Comparison of ENCODE assay signal across 8 mouse cellular contexts in genomic region chr11:76201761-76202674, GRCm38 (mm10). TPM values are rescaled to one million over a fixed set of nuclear protein-coding genes. Genes with fewer than 3 reads are reported as not detected.
A peak's percentile ranks its signal among the peaks of the same experiment; 100 is the strongest.
DNase-seq lines count a peak whose midpoint lies in the region; ATAC-seq and TF ChIP-seq lines count a peak whose summit lies in the region.

No protein-coding gene starts in this region.

- peak overlapping the region; percentile 74 for H3K4me3 ChIP-seq in bone marrow, adult 2 months (replicated peaks; ENCODE audit: control insufficient read depth, low read depth, low read length)
- H3K4me3 ChIP-seq in embryonic fibroblast, embryonic 13.5 days (ENCODE audit: insufficient read depth, low read length) = peak overlapping the region; percentile 68
- H3K4me3 ChIP-seq in heart, embryonic 10.5 days = peak overlapping the region; percentile 94
- peak overlapping the region; percentile 87 for H3K4me3 ChIP-seq in kidney, embryonic 14.5 days (ENCODE audit: low read length)
- H3K4me3 ChIP-seq in limb, embryonic 15.5 days = peak overlapping the region; percentile 88
- peak overlapping the region; percentile 93 for H3K4me3 ChIP-seq in midbrain, embryonic 16.5 days (ENCODE audit: low read depth, low read length)

- H3K27ac ChIP-seq in bone marrow, adult 2 months (ENCODE audit: control insufficient read depth, insufficient read depth, low read depth, low read length, poor library complexity) = no peak overlapping the region
- no peak overlapping the region for H3K27ac ChIP-seq in embryonic fibroblast, embryonic 13.5 days (ENCODE audit: insufficient read depth, low read length)
- H3K27ac ChIP-seq in heart, embryonic 10.5 days = peak overlapping the region; percentile 92
- no peak overlapping the region for H3K27ac ChIP-seq in kidney, embryonic 14.5 days (ENCODE audit: low read depth, low read length)
- H3K27ac ChIP-seq in limb, embryonic 15.5 days = peak overlapping the region; percentile 89
- peak overlapping the region; percentile 88 for H3K27ac ChIP-seq in midbrain, embryonic 16.5 days (ENCODE audit: low read length)

- H3K4me2 ChIP-seq in kidney, embryonic 14.5 days (replicated peaks; ENCODE audit: low read depth, low read length) = peak overlapping the region; percentile 99
- peak overlapping the region; percentile 88 for H3K4me2 ChIP-seq in limb, embryonic 15.5 days
- peak overlapping the region; percentile 89 for H3K4me2 ChIP-seq in midbrain, embryonic 16.5 days (ENCODE audit: low read length)

- peak; percentile 99 for ATAC-seq in kidney, embryonic 14.5 days (ENCODE audit: low FRiP score, low TSS enrichment)
- peak; percentile 97 for ATAC-seq in limb, embryonic 15.5 days (ENCODE audit: insufficient number of reproducible peaks, low FRiP score, low TSS enrichment, low read depth)
- peak; percentile 98 for ATAC-seq in midbrain, embryonic 16.5 days

- under 1% methylated on average over 90 of the region's 90 CpGs for WGBS in bone marrow, adult 2 months
- WGBS in heart, embryonic 10.5 days = under 1% methylated on average over 90 of the region's 90 CpGs
- under 1% methylated on average over 75 of the region's 90 CpGs for WGBS in kidney, embryonic 14.5 days
- under 1% methylated on average over 84 of the region's 90 CpGs for WGBS in limb, embryonic 15.5 days
- WGBS in midbrain, embryonic 16.5 days = under 1% methylated on average over 84 of the region's 90 CpGs

- H3K27me3 ChIP-seq in heart, embryonic 10.5 days (ENCODE audit: insufficient read depth, poor library complexity, severe bottlenecking) = 0 out of 2 replicates have a peak, but pooled peaks cover 8% of the 10 kb centered on the region
- H3K27me3 ChIP-seq in kidney, embryonic 14.5 days (ENCODE audit: control insufficient read depth, insufficient read depth, low read length) = no peaks in the 10 kb centered on the region
- H3K27me3 ChIP-seq in limb, embryonic 15.5 days = no peaks in the 10 kb centered on the region
- H3K27me3 ChIP-seq in midbrain, embryonic 16.5 days (ENCODE audit: control insufficient read depth, insufficient read depth, low read depth, low read length) = no peaks in the 10 kb centered on the region

- TF ChIP-seq CTCF in bone marrow, adult 2 months (IDR thresholded peaks at IDR 0.05; ENCODE audit: control insufficient read depth, insufficient read depth, low read length) = no peak
- no peak for TF ChIP-seq CTCF in embryonic fibroblast, embryonic 13.5 days (IDR thresholded peaks at IDR 0.05; ENCODE audit: borderline replicate concordance, insufficient read depth, low read length)

- DNase-seq in 416B (ENCODE audit: low read depth) = peak; percentile 46
- DNase-seq in heart, embryonic 10.5 days (ENCODE audit: low spot score) = peak; percentile 91
- DNase-seq in spleen, adult 18-20 months = peak; percentile 55 to 73

- no peaks in the 10 kb centered on the region for H3K9me3 ChIP-seq in heart, embryonic 10.5 days
- H3K9me3 ChIP-seq in kidney, embryonic 14.5 days (ENCODE audit: control insufficient read depth, low read length) = no peaks in the 10 kb centered on the region
- H3K9me3 ChIP-seq in limb, embryonic 15.5 days = no peaks in the 10 kb centered on the region
- no peaks in the 10 kb centered on the region for H3K9me3 ChIP-seq in midbrain, embryonic 16.5 days (replicated peaks; ENCODE audit: control insufficient read depth, low read length, poor library complexity, severe bottlenecking)

- peaks cover 30% of the 10 kb centered on the region; the same call in 1 of the 2 replicates for H3K36me3 ChIP-seq in heart, embryonic 10.5 days
- H3K36me3 ChIP-seq in kidney, embryonic 14.5 days (ENCODE audit: control insufficient read depth, insufficient read depth, low read length) = peaks cover 16% of the 10 kb centered on the region; the same call in 1 of the 2 replicates
- H3K36me3 ChIP-seq in limb, embryonic 15.5 days = peaks cover 23% of the 10 kb centered on the region
- peaks cover 8% of the 10 kb centered on the region for H3K36me3 ChIP-seq in midbrain, embryonic 16.5 days (ENCODE audit: control insufficient read depth, insufficient read depth, low read length)

- H3K4me1 ChIP-seq in bone marrow, adult 2 months (ENCODE audit: control insufficient read depth, insufficient read depth, low read length) = no peaks in the 10 kb centered on the region
- no peaks in the 10 kb centered on the region for H3K4me1 ChIP-seq in embryonic fibroblast, embryonic 13.5 days (ENCODE audit: control insufficient read depth, insufficient read depth, low read length)
- peaks cover 21% of the 10 kb centered on the region for H3K4me1 ChIP-seq in heart, embryonic 10.5 days
- H3K4me1 ChIP-seq in kidney, embryonic 14.5 days (ENCODE audit: control insufficient read depth, insufficient read depth, low read length) = 0 out of 2 replicates have a peak, but pooled peaks cover 9% of the 10 kb centered on the region
- H3K4me1 ChIP-seq in limb, embryonic 15.5 days = peaks cover 16% of the 10 kb centered on the region
- H3K4me1 ChIP-seq in midbrain, embryonic 16.5 days (ENCODE audit: control insufficient read depth, insufficient read depth, low read length) = peaks cover 19% of the 10 kb centered on the region

- H3K9ac ChIP-seq in kidney, embryonic 14.5 days (ENCODE audit: low read depth, low read length) = peak overlapping the region; percentile 91
- H3K9ac ChIP-seq in limb, embryonic 15.5 days = peak overlapping the region; percentile 81
- peak overlapping the region; percentile 97 for H3K9ac ChIP-seq in midbrain, embryonic 16.5 days (ENCODE audit: low read depth, low read length)

- 0 out of 2 replicates have a peak, but pooled peaks have one; percentile 12 for TF ChIP-seq POLR2A in bone marrow, adult 2 months (IDR thresholded peaks at IDR 0.05; ENCODE audit: borderline replicate concordance, control insufficient read depth, low read depth, low read length)
- TF ChIP-seq POLR2A in embryonic fibroblast, embryonic 13.5 days (IDR thresholded peaks at IDR 0.05; ENCODE audit: low read depth, low read length) = peak; percentile 97

RNA-seq across cellular contexts. Expression of gene Dbil5, which starts 15.4 kb away (rescaled TPM):
- polyA plus RNA-seq in bone marrow, adult 2 months (2011; ENCODE audit: insufficient read depth, insufficient read length, low replicate concordance, missing spikeins) = not detected in 2 replicates
- not detected in 2 replicates for polyA plus RNA-seq in embryonic fibroblast, embryonic 13.5 days (2011; ENCODE audit: insufficient read length, low read depth, missing spikeins)
- 0.80 and 1.1 TPM in 2 replicates for polyA plus RNA-seq in heart, embryonic 10.5 days (2016; fragmentation: Nextera tagmentation; extraction: Ambion mirVana)
- polyA plus RNA-seq in kidney, embryonic 14.5 days (2014; fragmentation: Nextera tagmentation; extraction: Ambion mirVana) = 1.2 and 1.6 TPM in 2 replicates
- 0.88 and 1.5 TPM in 2 replicates for polyA plus RNA-seq in limb, embryonic 15.5 days (2015; fragmentation: Nextera tagmentation; extraction: Ambion mirVana)
- polyA plus RNA-seq in midbrain, embryonic 16.5 days (2015; fragmentation: Nextera tagmentation; extraction: Ambion mirVana) = 0.40 and 1.0 TPM in 2 replicates

RNA-seq across cellular contexts. Expression of gene Gemin4, which starts 15.4 kb away (rescaled TPM):
- polyA plus RNA-seq in bone marrow, adult 2 months (2011; ENCODE audit: insufficient read depth, insufficient read length, low replicate concordance, missing spikeins) = 2.2 TPM in 1 of 2 replicates, not detected in the other
- polyA plus RNA-seq in embryonic fibroblast, embryonic 13.5 days (2011; ENCODE audit: insufficient read length, low read depth, missing spikeins) = 11.3 and 14.7 TPM in 2 replicates
- 40.0 and 42.1 TPM in 2 replicates for polyA plus RNA-seq in heart, embryonic 10.5 days (2016; fragmentation: Nextera tagmentation; extraction: Ambion mirVana)
- polyA plus RNA-seq in kidney, embryonic 14.5 days (2014; fragmentation: Nextera tagmentation; extraction: Ambion mirVana) = 18.8 and 43.8 TPM in 2 replicates
- polyA plus RNA-seq in limb, embryonic 15.5 days (2015; fragmentation: Nextera tagmentation; extraction: Ambion mirVana) = 24.0 and 26.6 TPM in 2 replicates
- 13.8 and 15.4 TPM in 2 replicates for polyA plus RNA-seq in midbrain, embryonic 16.5 days (2015; fragmentation: Nextera tagmentation; extraction: Ambion mirVana)

RNA-seq across cellular contexts. Expression of gene Fam57a, which starts 22.5 kb away (rescaled TPM):
- 0.45 and 1.2 TPM in 2 replicates for polyA plus RNA-seq in bone marrow, adult 2 months (2011; ENCODE audit: insufficient read depth, insufficient read length, low replicate concordance, missing spikeins)
- polyA plus RNA-seq in embryonic fibroblast, embryonic 13.5 days (2011; ENCODE audit: insufficient read length, low read depth, missing spikeins) = 17.5 and 20.8 TPM in 2 replicates
- 32.7 and 35.9 TPM in 2 replicates for polyA plus RNA-seq in heart, embryonic 10.5 days (2016; fragmentation: Nextera tagmentation; extraction: Ambion mirVana)
- polyA plus RNA-seq in kidney, embryonic 14.5 days (2014; fragmentation: Nextera tagmentation; extraction: Ambion mirVana) = 25.5 and 26.5 TPM in 2 replicates
- 98.1 and 106 TPM in 2 replicates for polyA plus RNA-seq in limb, embryonic 15.5 days (2015; fragmentation: Nextera tagmentation; extraction: Ambion mirVana)
- polyA plus RNA-seq in midbrain, embryonic 16.5 days (2015; fragmentation: Nextera tagmentation; extraction: Ambion mirVana) = 26.9 and 27.5 TPM in 2 replicates

RNA-seq across cellular contexts. Expression of gene Vps53, which starts 22.6 kb away (rescaled TPM):
- 14.4 and 27.0 TPM in 2 replicates for polyA plus RNA-seq in bone marrow, adult 2 months (2011; ENCODE audit: insufficient read depth, insufficient read length, low replicate concordance, missing spikeins)
- 40.1 and 40.9 TPM in 2 replicates for polyA plus RNA-seq in embryonic fibroblast, embryonic 13.5 days (2011; ENCODE audit: insufficient read length, low read depth, missing spikeins)
- polyA plus RNA-seq in heart, embryonic 10.5 days (2016; fragmentation: Nextera tagmentation; extraction: Ambion mirVana) = 35.1 and 37.7 TPM in 2 replicates
- polyA plus RNA-seq in kidney, embryonic 14.5 days (2014; fragmentation: Nextera tagmentation; extraction: Ambion mirVana) = 27.3 and 40.8 TPM in 2 replicates
- polyA plus RNA-seq in limb, embryonic 15.5 days (2015; fragmentation: Nextera tagmentation; extraction: Ambion mirVana) = 43.5 and 44.3 TPM in 2 replicates
- polyA plus RNA-seq in midbrain, embryonic 16.5 days (2015; fragmentation: Nextera tagmentation; extraction: Ambion mirVana) = 70.9 and 72.3 TPM in 2 replicates

RNA-seq across cellular contexts. Expression of gene Mrm3, which starts 41.5 kb away (rescaled TPM):
- polyA plus RNA-seq in bone marrow, adult 2 months (2011; ENCODE audit: insufficient read depth, insufficient read length, low replicate concordance, missing spikeins) = 3.7 and 8.0 TPM in 2 replicates
- polyA plus RNA-seq in embryonic fibroblast, embryonic 13.5 days (2011; ENCODE audit: insufficient read length, low read depth, missing spikeins) = 6.1 and 8.6 TPM in 2 replicates
- polyA plus RNA-seq in heart, embryonic 10.5 days (2016; fragmentation: Nextera tagmentation; extraction: Ambion mirVana) = 27.8 and 29.1 TPM in 2 replicates
- 25.2 and 29.3 TPM in 2 replicates for polyA plus RNA-seq in kidney, embryonic 14.5 days (2014; fragmentation: Nextera tagmentation; extraction: Ambion mirVana)
- polyA plus RNA-seq in limb, embryonic 15.5 days (2015; fragmentation: Nextera tagmentation; extraction: Ambion mirVana) = 22.8 and 27.2 TPM in 2 replicates
- 25.4 and 26.5 TPM in 2 replicates for polyA plus RNA-seq in midbrain, embryonic 16.5 days (2015; fragmentation: Nextera tagmentation; extraction: Ambion mirVana)

Comparison
In these comparisons a context has a peak if more than half of its experiments do, and no peak if none do; other contexts are left out.
1. H3K27ac ChIP-seq: peak in heart, embryonic 10.5 days (single experiment), limb, embryonic 15.5 days (single experiment) and midbrain, embryonic 16.5 days (single experiment); none in bone marrow, adult 2 months (single experiment), embryonic fibroblast, embryonic 13.5 days (single experiment) and kidney, embryonic 14.5 days (single experiment).
2. Peak in every context shown above with its lines, with median percentiles within 50 percentile points of each other: DNase-seq, H3K4me3 ChIP-seq, ATAC-seq, H3K4me2 ChIP-seq and H3K9ac ChIP-seq.